Comparison of ENCODE assay signal across 8 mouse cellular contexts in genomic region chr11:100528375-100529165, GRCm38 (mm10). TPM values are rescaled to one million over a fixed set of nuclear protein-coding genes. Genes with fewer than 3 reads are reported as not detected.
A peak's percentile ranks its signal among the peaks of the same experiment; 100 is the strongest.
DNase-seq lines count a peak whose midpoint lies in the region; ATAC-seq and TF ChIP-seq lines count a peak whose summit lies in the region.

No protein-coding gene starts in this region.

- dilution Hi-C loops in CH12.LX (cut with MboI; ENCODE audit: extremely low pct_ligation_motif_present, extremely low pct_unique_long_range_greater_than_20kb, low sequenced_read_pairs) = no loop called here

- H3K4me2 ChIP-seq in heart, embryonic 12.5 days = peak overlapping the region; percentile 98
- peak overlapping the region; percentile 58 for H3K4me2 ChIP-seq in CH12.LX (ENCODE audit: insufficient read depth, low read depth, poor library complexity, severe bottlenecking)
- H3K4me2 ChIP-seq in forebrain, embryonic 12.5 days = peak overlapping the region; percentile 67
- peak overlapping the region; percentile 98 for H3K4me2 ChIP-seq in liver, embryonic 14.5 days (ENCODE audit: low read depth)

- peak overlapping the region; percentile 64 for H3K9ac ChIP-seq in heart, embryonic 12.5 days
- H3K9ac ChIP-seq in CH12.LX (ENCODE audit: insufficient read depth, low read depth) = peak overlapping the region; percentile 18
- peak overlapping the region; percentile 93 for H3K9ac ChIP-seq in forebrain, embryonic 12.5 days
- peak overlapping the region; percentile 53 for H3K9ac ChIP-seq in liver, embryonic 14.5 days (replicated peaks)

- peak overlapping the region; percentile 43; the same call in 1 of the 2 replicates for H3K27ac ChIP-seq in heart, embryonic 12.5 days (ENCODE audit: poor library complexity, severe bottlenecking)
- no peak overlapping the region for H3K27ac ChIP-seq in CH12.LX (ENCODE audit: insufficient read depth, low read depth)
- H3K27ac ChIP-seq in forebrain, embryonic 12.5 days = peak overlapping the region; percentile 70; the same call in 1 of the 2 replicates
- peak overlapping the region; percentile 56; the same call in 1 of the 2 replicates for H3K27ac ChIP-seq in liver, embryonic 14.5 days

- H3K4me1 ChIP-seq in heart, embryonic 12.5 days (replicated peaks) = peaks cover 33% of the 10 kb centered on the region
- H3K4me1 ChIP-seq in CH12.LX (ENCODE audit: control insufficient read depth in 1 of 2, insufficient read depth in 2 of 2) = peaks cover 10 to 46% of the 10 kb centered on the region in 2 experiments
- H3K4me1 ChIP-seq in forebrain, embryonic 12.5 days = peaks cover 36% of the 10 kb centered on the region
- H3K4me1 ChIP-seq in liver, embryonic 14.5 days (replicated peaks; ENCODE audit: control insufficient read depth in 2 of 2, insufficient read depth in 2 of 2, low read length in 1 of 2) = peaks cover 20 to 29% of the 10 kb centered on the region in 2 experiments

- ATAC-seq in heart, embryonic 12.5 days (ENCODE audit: insufficient number of reproducible peaks, low FRiP score) = no peak; the same call in 1 of the 2 replicates
- no peak for ATAC-seq in forebrain, embryonic 12.5 days (ENCODE audit: low FRiP score)
- ATAC-seq in liver, embryonic 14.5 days (ENCODE audit: insufficient read depth) = no peak

- peak overlapping the region; percentile 70 for H3K4me3 ChIP-seq in heart, embryonic 12.5 days
- peak overlapping the region; percentile 44 to 77 (median 68) for H3K4me3 ChIP-seq in CH12.LX (replicated peaks in 1 of 3; ENCODE audit: low read depth in 2 of 3, low read length in 2 of 3, poor library complexity in 1 of 3)
- H3K4me3 ChIP-seq in forebrain, embryonic 12.5 days (replicated peaks) = peak overlapping the region; percentile 83
- H3K4me3 ChIP-seq in liver, embryonic 14.5 days (ENCODE audit: insufficient read depth in 1 of 2, low read depth in 2 of 2, low read length in 2 of 2) = peak overlapping the region; percentile 56 to 85

- peaks cover 9% of the 10 kb centered on the region for H3K36me3 ChIP-seq in heart, embryonic 12.5 days
- peaks cover under 1 to 15% of the 10 kb centered on the region in 2 experiments for H3K36me3 ChIP-seq in CH12.LX (replicated peaks in 1 of 2; ENCODE audit: control insufficient read depth in 1 of 2, insufficient read depth in 1 of 2, low read length in 1 of 2)
- peaks cover 10% of the 10 kb centered on the region for H3K36me3 ChIP-seq in forebrain, embryonic 12.5 days (replicated peaks)
- H3K36me3 ChIP-seq in liver, embryonic 14.5 days (replicated peaks; ENCODE audit: control insufficient read depth, insufficient read depth, low read depth) = no peaks in the 10 kb centered on the region

- peaks cover 3% of the 10 kb centered on the region; the same call in 1 of the 2 replicates for H3K9me3 ChIP-seq in heart, embryonic 12.5 days (replicated peaks)
- H3K9me3 ChIP-seq in CH12.LX (replicated peaks; ENCODE audit: low read length) = peaks cover 7% of the 10 kb centered on the region
- H3K9me3 ChIP-seq in forebrain, embryonic 12.5 days = no peaks in the 10 kb centered on the region
- no peaks in the 10 kb centered on the region for H3K9me3 ChIP-seq in liver, embryonic 14.5 days (ENCODE audit: control insufficient read depth, low read length)

- no peak for TF ChIP-seq POLR2A in CH12.LX (IDR thresholded peaks at IDR 0.05; ENCODE audit: low read depth, low read length)

- TF ChIP-seq EP300 in CH12.LX (IDR thresholded peaks at IDR 0.05; ENCODE audit: low read length) = peak; percentile 24; the same call in 1 of the 2 replicates
- no peak for TF ChIP-seq EP300 in liver, embryonic 14.5 days (IDR thresholded peaks at IDR 0.05; ENCODE audit: low read depth)

- WGBS in heart, embryonic 12.5 days = 24% methylated on average over 19 of the region's 19 CpGs
- 24% methylated on average over 19 of the region's 19 CpGs for WGBS in forebrain, embryonic 12.5 days
- WGBS in liver, embryonic 14.5 days (ENCODE audit: insufficient replicate concordance) = 26% methylated on average over 19 of the region's 19 CpGs

- TF ChIP-seq CTCF in CH12.LX (conservative IDR thresholded peaks at IDR 0.05 in 1 of 2, IDR thresholded peaks at IDR 0.05 in 1 of 2; ENCODE audit: low read depth in 2 of 2, low read length in 2 of 2) = no peak
- TF ChIP-seq CTCF in liver, embryonic 14.5 days (IDR thresholded peaks at IDR 0.05; ENCODE audit: low read depth) = no peak

- in situ Hi-C loops in CH12.LX (cut with MboI; ENCODE audit: low pct_ligation_motif_present, low pct_unique_long_range_greater_than_20kb, low sequenced_read_pairs) = no loop called here

- no peak for DNase-seq in heart, adult 8-10 months (ENCODE audit: low spot score)
- DNase-seq in CH12.LX (ENCODE audit: extremely low read depth) = no peak
- DNase-seq in liver, embryonic 14.5 days (ENCODE audit: low read depth in 3 of 3, low spot score in 3 of 3) = no peak
- DNase-seq in right cerebral cortex, postnatal 14 days = no peak
- DNase-seq in thymus, postnatal 4 days = no peak
- no peak for DNase-seq in right cerebral cortex, postnatal 36 days (ENCODE audit: low spot score in 2 of 2)

- TF ChIP-seq RAD21 in CH12.LX (IDR thresholded peaks at IDR 0.05; ENCODE audit: low read depth, low read length) = no peak

- no peaks in the 10 kb centered on the region for H3K27me3 ChIP-seq in heart, embryonic 12.5 days (replicated peaks)
- H3K27me3 ChIP-seq in CH12.LX (replicated peaks) = no peaks in the 10 kb centered on the region
- peaks cover 16% of the 10 kb centered on the region; the same call in 1 of the 2 replicates for H3K27me3 ChIP-seq in forebrain, embryonic 12.5 days
- H3K27me3 ChIP-seq in liver, embryonic 14.5 days (ENCODE audit: control insufficient read depth, insufficient read depth, low read length) = no peaks in the 10 kb centered on the region

- peaks cover 37% of the 10 kb centered on the region for H3K79me2 ChIP-seq in CH12.LX (replicated peaks; ENCODE audit: control insufficient read depth, extremely low read depth, insufficient read depth, poor library complexity, severe bottlenecking)

TF ChIP-seq in CH12.LX, 34 proteins besides CTCF, POLR2A, EP300 and RAD21:
- TF ChIP-seq SMC3 (IDR thresholded peaks at IDR 0.05; ENCODE audit: low read depth, low read length) (no peak), MAX (IDR thresholded peaks at IDR 0.05; ENCODE audit: low read length) (peak; percentile 79), BHLHE40 (IDR thresholded peaks at IDR 0.05; ENCODE audit: low read depth, low read length) (peak; percentile 73; the same call in 1 of the 2 replicates), MYC (IDR thresholded peaks at IDR 0.05; ENCODE audit: low read depth, low read length) (peak; percentile 2; the same call in 1 of the 2 replicates), ZKSCAN1 (IDR thresholded peaks at IDR 0.05; ENCODE audit: borderline replicate concordance, low read depth, low read length) (no peak)

RNA-seq across cellular contexts. Expression of gene Acly, which starts 0.8 kb away (rescaled TPM):
- 93.7 and 99.0 TPM in 2 replicates for polyA plus RNA-seq in heart, embryonic 12.5 days (2016; fragmentation: Nextera tagmentation; extraction: Ambion mirVana)
- total RNA-seq in heart, adult 8-10 months (2022) = 10 to 100 TPM; 20.0 to 39.1 (median 27.5) TPM
- total RNA-seq in CH12.LX (2012; rRNA removed) = 246 and 263 TPM in 2 replicates
- total RNA-seq in CH12.LX (2014; rRNA removed) = 245 and 277 TPM in 2 replicates
- polyA plus RNA-seq in CH12.LX (2012; ENCODE audit: insufficient read length, low read depth) = 196 and 213 TPM in 2 replicates
- polyA plus RNA-seq in forebrain, embryonic 12.5 days (2016; fragmentation: Nextera tagmentation; extraction: Ambion mirVana) = 320 and 356 TPM in 2 replicates
- polyA plus RNA-seq in liver, embryonic 14.5 days (2012; rRNA removed) = 35.5 and 45.9 TPM in 2 replicates
- 68.2 and 76.7 TPM in 2 replicates for polyA plus RNA-seq in liver, embryonic 14.5 days (2014; fragmentation: Nextera tagmentation; extraction: Ambion mirVana)

RNA-seq across cellular contexts. Expression of gene Ttc25, which starts 16.8 kb away (rescaled TPM):
- polyA plus RNA-seq in heart, embryonic 12.5 days (2016; fragmentation: Nextera tagmentation; extraction: Ambion mirVana) = 0.30 and 0.77 TPM in 2 replicates
- under 1 TPM; 0.08 to 0.53 (median 0.21) TPM for total RNA-seq in heart, adult 8-10 months (2022)
- 1.3 and 1.8 TPM in 2 replicates for total RNA-seq in CH12.LX (2012; rRNA removed)
- 0.51 and 0.70 TPM in 2 replicates for total RNA-seq in CH12.LX (2014; rRNA removed)
- polyA plus RNA-seq in CH12.LX (2012; ENCODE audit: insufficient read length, low read depth) = 6.4 and 12.8 TPM in 2 replicates
- polyA plus RNA-seq in forebrain, embryonic 12.5 days (2016; fragmentation: Nextera tagmentation; extraction: Ambion mirVana) = 2.1 and 2.6 TPM in 2 replicates
- polyA plus RNA-seq in liver, embryonic 14.5 days (2012; rRNA removed) = 0.01 and 0.03 TPM in 2 replicates
- polyA plus RNA-seq in liver, embryonic 14.5 days (2014; fragmentation: Nextera tagmentation; extraction: Ambion mirVana) = 0.13 and 0.19 TPM in 2 replicates

RNA-seq across cellular contexts. Expression of gene Cnp, which starts 46.1 kb away (rescaled TPM):
- 21.6 and 22.1 TPM in 2 replicates for polyA plus RNA-seq in heart, embryonic 12.5 days (2016; fragmentation: Nextera tagmentation; extraction: Ambion mirVana)
- 1 to 10 TPM; 5.0 to 5.7 (median 5.4) TPM for total RNA-seq in heart, adult 8-10 months (2022)
- total RNA-seq in CH12.LX (2012; rRNA removed) (80.2 and 91.6 TPM in 2 replicates), CH12.LX (2014; rRNA removed) (75.9 and 87.8 TPM in 2 replicates)
- polyA plus RNA-seq in CH12.LX (2012; ENCODE audit: insufficient read length, low read depth) = 77.7 and 81.2 TPM in 2 replicates
- 19.4 and 23.4 TPM in 2 replicates for polyA plus RNA-seq in forebrain, embryonic 12.5 days (2016; fragmentation: Nextera tagmentation; extraction: Ambion mirVana)
- polyA plus RNA-seq in liver, embryonic 14.5 days (2012; rRNA removed) = 5.2 and 6.3 TPM in 2 replicates
- polyA plus RNA-seq in liver, embryonic 14.5 days (2014; fragmentation: Nextera tagmentation; extraction: Ambion mirVana) = 10.0 and 12.0 TPM in 2 replicates

RNA-seq across cellular contexts. Expression of gene Klhl11, which starts 56.0 kb away (rescaled TPM):
- 9.5 and 9.8 TPM in 2 replicates for polyA plus RNA-seq in heart, embryonic 12.5 days (2016; fragmentation: Nextera tagmentation; extraction: Ambion mirVana)
- total RNA-seq in heart, adult 8-10 months (2022) = 1 to 10 TPM; 5.7 to 6.7 (median 6.4) TPM
- 19.5 and 24.1 TPM in 2 replicates for total RNA-seq in CH12.LX (2012; rRNA removed)
- total RNA-seq in CH12.LX (2014; rRNA removed) = 12.8 and 13.7 TPM in 2 replicates
- polyA plus RNA-seq in CH12.LX (2012; ENCODE audit: insufficient read length, low read depth) = 9.8 and 10.1 TPM in 2 replicates
- polyA plus RNA-seq in forebrain, embryonic 12.5 days (2016; fragmentation: Nextera tagmentation; extraction: Ambion mirVana) = 13.9 and 16.7 TPM in 2 replicates
- polyA plus RNA-seq in liver, embryonic 14.5 days (2012; rRNA removed) = 0.90 and 1.2 TPM in 2 replicates
- polyA plus RNA-seq in liver, embryonic 14.5 days (2014; fragmentation: Nextera tagmentation; extraction: Ambion mirVana) = 1.8 and 2.2 TPM in 2 replicates

Comparison
In these comparisons a context has a peak if more than half of its experiments do, and no peak if none do; other contexts are left out.
1. H3K9ac ChIP-seq: peak in every context shown above with its lines; median percentile 93 in forebrain, embryonic 12.5 days; 64 in heart, embryonic 12.5 days; 53 in liver, embryonic 14.5 days; 18 in CH12.LX.